Mouse (Mus musculus): Measurements from ENCODE around the gene N4bp2l1.

The N4bp2l1 gene

GRCm38 (mm10) chr5:150599301-150600294 lies 2.6 kb upstream of the N4bp2l1 start:
- DNase-seq (ENCODE audit: low read depth, low spot score), result peak; percentile 54

- peak; percentile 59 for DNase-seq (ENCODE audit: low read depth, low spot score)
Measured at GRCm38 (mm10) chr5:150598202-150599119, 1.5 kb upstream of the N4bp2l1 start.

- peak; percentile 62 for DNase-seq (ENCODE audit: low read depth, low spot score)
Measured at GRCm38 (mm10) chr5:150595366-150596016, 1.5 kb downstream of the N4bp2l1 start.

- no peak for DNase-seq (ENCODE audit: low read depth, low spot score)
Measured at GRCm38 (mm10) chr5:150594649-150595339, 2.2 kb downstream of the N4bp2l1 start.

- peak; percentile 87 for DNase-seq (ENCODE audit: low read depth, low spot score)
Measured at GRCm38 (mm10) chr5:150593756-150594648, 3.0 kb downstream of the N4bp2l1 start.

- peak; percentile 76 for DNase-seq (ENCODE audit: low read depth, low spot score)
Measured at GRCm38 (mm10) chr5:150592904-150593755, 3.9 kb downstream of the N4bp2l1 start.

GRCm38 (mm10) chr5:150592186-150592903 lies 4.6 kb downstream of the N4bp2l1 start:
- peak; percentile 67 for DNase-seq (ENCODE audit: low read depth, low spot score)

- DNase-seq (ENCODE audit: low read depth, low spot score), result no peak
Measured at GRCm38 (mm10) chr5:150589945-150590344, 7.0 kb downstream of the N4bp2l1 start.

GRCm38 (mm10) chr5:150584337-150584729 lies 12.7 kb downstream of the N4bp2l1 start:
- no peak for DNase-seq (ENCODE audit: low read depth, low spot score)

GRCm38 (mm10) chr5:150583622-150584336 lies 13.2 kb downstream of the N4bp2l1 start:
- DNase-seq (ENCODE audit: low read depth, low spot score), result no peak

GRCm38 (mm10) chr5:150583181-150583580 lies 13.8 kb downstream of the N4bp2l1 start:
- no peak for DNase-seq (ENCODE audit: low read depth, low spot score)

GRCm38 (mm10) chr5:150581180-150581579 lies 15.8 kb downstream of the N4bp2l1 start:
- DNase-seq (ENCODE audit: low read depth, low spot score), result no peak

GRCm38 (mm10) chr5:150578613-150579171 lies 18.3 kb downstream of the N4bp2l1 start:
- no peak for DNase-seq (ENCODE audit: low read depth, low spot score)

GRCm38 (mm10) chr5:150576832-150577231 lies 20.2 kb downstream of the N4bp2l1 start:
- no peak for DNase-seq (ENCODE audit: low read depth, low spot score)

GRCm38 (mm10) chr5:150574885-150575284 lies 22.1 kb downstream of the N4bp2l1 start:
- no peak for DNase-seq (ENCODE audit: low read depth, low spot score)

GRCm38 (mm10) chr5:150574403-150574802 lies 22.6 kb downstream of the N4bp2l1 start:
- DNase-seq (ENCODE audit: low read depth, low spot score), result no peak

- no peak for DNase-seq (ENCODE audit: low read depth, low spot score)
Measured at GRCm38 (mm10) chr5:150570496-150571219, 26.3 kb downstream of the N4bp2l1 start.

Measured in CD4-positive helper T cell, adult 2 months (primary cell).